9 mouse cellular contexts compared by ENCODE assay signal in genomic region chr9:64277706-64278105, GRCm38 (mm10). TPM values are rescaled to one million over a fixed set of nuclear protein-coding genes. Genes with fewer than 3 reads are reported as not detected.
A peak's percentile ranks its signal among the peaks of the same experiment; 100 is the strongest.
DNase-seq lines count a peak whose midpoint lies in the region; ATAC-seq lines count a peak whose summit lies in the region.
"Had no signal": no experiment of that assay in that cellular context is flagged by ENCODE, and none has a peak within 500 bp of the region (broad histone marks: within the 10 kb centered on the region; RNA-seq: fewer than 3 reads in every experiment).

No protein-coding gene starts in this region.

- 69% methylated on average over 8 of the region's 8 CpGs for WGBS in hindbrain, embryonic 10.5 days
- WGBS in hindbrain, embryonic 16.5 days = 74% methylated on average over 8 of the region's 8 CpGs

- H3K36me3 ChIP-seq in hindbrain, embryonic 10.5 days = no peaks in the 10 kb centered on the region
- H3K36me3 ChIP-seq in hindbrain, embryonic 16.5 days (ENCODE audit: control insufficient read depth, insufficient read depth, low read length) = no peaks in the 10 kb centered on the region
- H3K36me3 ChIP-seq: embryonic facial prominence, embryonic 15.5 days had no signal

- H3K27ac ChIP-seq in hindbrain, embryonic 10.5 days = no peak overlapping the region
- no peak overlapping the region for H3K27ac ChIP-seq in hindbrain, embryonic 16.5 days (ENCODE audit: low read depth, low read length)
- H3K27ac ChIP-seq: embryonic facial prominence, embryonic 15.5 days had no signal

- ATAC-seq in hindbrain, embryonic 16.5 days = no peak
- peak; percentile 52; the same call in 1 of the 2 replicates for ATAC-seq in monocyte, adult 5-6 weeks (replicated peaks; ENCODE audit: insufficient number of reproducible peaks, low FRiP score, low TSS enrichment, poor library complexity, severe bottlenecking)

- no peaks in the 10 kb centered on the region for H3K9me3 ChIP-seq in hindbrain, embryonic 10.5 days
- no peaks in the 10 kb centered on the region for H3K9me3 ChIP-seq in hindbrain, embryonic 16.5 days (ENCODE audit: control insufficient read depth, low read length)
- H3K9me3 ChIP-seq: embryonic facial prominence, embryonic 15.5 days had no signal

- no peak overlapping the region for H3K4me3 ChIP-seq in hindbrain, embryonic 10.5 days
- H3K4me3 ChIP-seq in hindbrain, embryonic 16.5 days (ENCODE audit: low read length) = no peak overlapping the region
- H3K4me3 ChIP-seq: embryonic facial prominence, embryonic 15.5 days had no signal

- peak; percentile 68 for DNase-seq in hindbrain, embryonic 10.5 days (ENCODE audit: low spot score)
- DNase-seq in MN1 (ENCODE audit: low spot score) = peak; percentile 50
- DNase-seq in cerebellum, adult 9-10 months = peak; percentile 78
- peak; percentile 53 for DNase-seq in gastrocnemius, postnatal 14 days
- DNase-seq in layer of hippocampus, postnatal 36 days = peak; percentile 20 to 42
- peak; percentile 45 for DNase-seq in testis, postnatal 14 days (ENCODE audit: low spot score)

- no peak overlapping the region for H3K9ac ChIP-seq in hindbrain, embryonic 16.5 days (ENCODE audit: low read depth, low read length)
- H3K9ac ChIP-seq: embryonic facial prominence, embryonic 15.5 days had no signal

- no peaks in the 10 kb centered on the region for H3K27me3 ChIP-seq in hindbrain, embryonic 10.5 days (ENCODE audit: insufficient read depth, poor library complexity, severe bottlenecking)
- H3K27me3 ChIP-seq in hindbrain, embryonic 16.5 days (replicated peaks; ENCODE audit: control insufficient read depth, insufficient read depth, low read length) = no peaks in the 10 kb centered on the region
- H3K27me3 ChIP-seq: embryonic facial prominence, embryonic 15.5 days had no signal

- no peak overlapping the region for H3K4me2 ChIP-seq in hindbrain, embryonic 16.5 days (ENCODE audit: low read length)
- H3K4me2 ChIP-seq: embryonic facial prominence, embryonic 15.5 days had no signal

- intact Hi-C loops in gastrocnemius, postnatal 14 days (cut with DNase I; ENCODE audit: low total_unique reads) = no loop called here

- peaks cover 9% of the 10 kb centered on the region for H3K4me1 ChIP-seq in hindbrain, embryonic 10.5 days (replicated peaks)
- peaks cover 7% of the 10 kb centered on the region for H3K4me1 ChIP-seq in hindbrain, embryonic 16.5 days (ENCODE audit: control insufficient read depth, insufficient read depth, low read depth, low read length)

RNA-seq across cellular contexts. Expression of gene Tipin, which starts 3.7 kb away (rescaled TPM):
- 246 and 275 TPM in 2 replicates for polyA plus RNA-seq in hindbrain, embryonic 10.5 days (2016; fragmentation: Nextera tagmentation; extraction: Ambion mirVana)
- polyA plus RNA-seq in hindbrain, embryonic 16.5 days (2015; fragmentation: Nextera tagmentation; extraction: Ambion mirVana) = 68.3 and 68.7 TPM in 2 replicates
- 10 to 100 TPM; 12.3 to 17.6 TPM for total RNA-seq in gastrocnemius, postnatal 14 days (2021)
- total RNA-seq in layer of hippocampus, postnatal 36 days (2021) = 10 to 100 TPM; 13.5 to 16.9 TPM
- total RNA-seq in monocyte, adult 5-6 weeks (2017) = 32.7 to 41.8 TPM (median 36.0 TPM) in 3 replicates

RNA-seq across cellular contexts. Expression of gene Map2k1, which starts 24.3 kb away (rescaled TPM):
- polyA plus RNA-seq in hindbrain, embryonic 10.5 days (2016; fragmentation: Nextera tagmentation; extraction: Ambion mirVana) = 75.3 and 104 TPM in 2 replicates
- polyA plus RNA-seq in hindbrain, embryonic 16.5 days (2015; fragmentation: Nextera tagmentation; extraction: Ambion mirVana) = 78.7 and 83.9 TPM in 2 replicates
- total RNA-seq in gastrocnemius, postnatal 14 days (2021) = 10 to 100 TPM; 51.9 to 55.6 TPM
- 100 to 1,000 TPM; 315 to 336 TPM for total RNA-seq in layer of hippocampus, postnatal 36 days (2021)
- total RNA-seq in monocyte, adult 5-6 weeks (2017) = 168 to 200 TPM (median 191 TPM) in 3 replicates

RNA-seq across cellular contexts. Expression of gene Uchl4, which starts 42.7 kb away (rescaled TPM):
- 3.5 and 4.1 TPM in 2 replicates for polyA plus RNA-seq in hindbrain, embryonic 10.5 days (2016; fragmentation: Nextera tagmentation; extraction: Ambion mirVana)
- 2.1 and 4.3 TPM in 2 replicates for polyA plus RNA-seq in hindbrain, embryonic 16.5 days (2015; fragmentation: Nextera tagmentation; extraction: Ambion mirVana)
- 1 to 10 TPM; 2.2 to 2.5 TPM for total RNA-seq in gastrocnemius, postnatal 14 days (2021)
- total RNA-seq in layer of hippocampus, postnatal 36 days (2021) = 1 to 10 TPM; 2.1 to 3.4 TPM
- total RNA-seq in monocyte, adult 5-6 weeks (2017) = 0.53 to 1.8 TPM (median 1.6 TPM) in 3 replicates
